Mouse (Mus musculus): Measurements from ENCODE around the gene Smyd3. TPM values are rescaled to one million over a fixed set of nuclear protein-coding genes. Genes with fewer than 3 reads are reported as not detected.

Smyd3 gene
- total RNA-seq, 2 experiments from 2014 or later, result 7.8 TPM

GRCm38 (mm10) chr1:179539054-179539453, 21.2 kb upstream of the Smyd3 start:
- no peak for DNase-seq (ENCODE audit: low spot score in 2 of 2)

GRCm38 (mm10) chr1:179519901-179520300, 2.1 kb upstream of the Smyd3 start:
- no peak for DNase-seq (ENCODE audit: low spot score in 2 of 2)

- DNase-seq (ENCODE audit: low spot score in 2 of 2), result no peak
These were observed 714 bp downstream of the Smyd3 start for GRCm38 (mm10) chr1:179516941-179517712.

GRCm38 (mm10) chr1:179511895-179512294, 5.9 kb downstream of the Smyd3 start:
- DNase-seq (ENCODE audit: low spot score in 2 of 2), result no peak

- DNase-seq (ENCODE audit: low spot score in 2 of 2), result no peak
These were observed 7.1 kb downstream of the Smyd3 start for GRCm38 (mm10) chr1:179510546-179511340.

GRCm38 (mm10) chr1:179506530-179507315, 11.1 kb downstream of the Smyd3 start:
- no peak for DNase-seq (ENCODE audit: low spot score in 2 of 2)

- no peak for DNase-seq (ENCODE audit: low spot score in 2 of 2)
These were observed 15.3 kb downstream of the Smyd3 start for GRCm38 (mm10) chr1:179502565-179502964.

- no peak for DNase-seq (ENCODE audit: low spot score in 2 of 2)
These were observed 18.6 kb downstream of the Smyd3 start for GRCm38 (mm10) chr1:179499257-179499656.

GRCm38 (mm10) chr1:179492908-179493307, 24.9 kb downstream of the Smyd3 start:
- DNase-seq (ENCODE audit: low spot score in 2 of 2), result no peak

GRCm38 (mm10) chr1:179488520-179488919, 29.3 kb downstream of the Smyd3 start:
- DNase-seq (ENCODE audit: low spot score in 2 of 2), result no peak

- DNase-seq (ENCODE audit: low spot score in 2 of 2), result no peak
These were observed 29.9 kb downstream of the Smyd3 start for GRCm38 (mm10) chr1:179487990-179488389.

- no peak for DNase-seq (ENCODE audit: low spot score in 2 of 2)
These were observed 30.6 kb downstream of the Smyd3 start for GRCm38 (mm10) chr1:179487238-179487637.

- DNase-seq (ENCODE audit: low spot score in 2 of 2), result no peak
These were observed 31.9 kb downstream of the Smyd3 start for GRCm38 (mm10) chr1:179485784-179486540.

- no peak for DNase-seq (ENCODE audit: low spot score in 2 of 2)
These were observed 37.0 kb downstream of the Smyd3 start for GRCm38 (mm10) chr1:179480862-179481261.

GRCm38 (mm10) chr1:179477157-179477902, 40.5 kb downstream of the Smyd3 start:
- no peak for DNase-seq (ENCODE audit: low spot score in 2 of 2)

- DNase-seq (ENCODE audit: low spot score in 2 of 2), result no peak
These were observed 41.2 kb downstream of the Smyd3 start for GRCm38 (mm10) chr1:179476461-179477156.

GRCm38 (mm10) chr1:179474776-179475175, 43.1 kb downstream of the Smyd3 start:
- DNase-seq (ENCODE audit: low spot score in 2 of 2), result no peak

GRCm38 (mm10) chr1:179473920-179474643, 43.8 kb downstream of the Smyd3 start:
- no peak for DNase-seq (ENCODE audit: low spot score in 2 of 2)

GRCm38 (mm10) chr1:179467970-179468369, 49.9 kb downstream of the Smyd3 start:
- no peak for DNase-seq (ENCODE audit: low spot score in 2 of 2)
